Mouse (Mus musculus): ENCODE measurements around the gene Grpr.

Gene Grpr

DNA sequence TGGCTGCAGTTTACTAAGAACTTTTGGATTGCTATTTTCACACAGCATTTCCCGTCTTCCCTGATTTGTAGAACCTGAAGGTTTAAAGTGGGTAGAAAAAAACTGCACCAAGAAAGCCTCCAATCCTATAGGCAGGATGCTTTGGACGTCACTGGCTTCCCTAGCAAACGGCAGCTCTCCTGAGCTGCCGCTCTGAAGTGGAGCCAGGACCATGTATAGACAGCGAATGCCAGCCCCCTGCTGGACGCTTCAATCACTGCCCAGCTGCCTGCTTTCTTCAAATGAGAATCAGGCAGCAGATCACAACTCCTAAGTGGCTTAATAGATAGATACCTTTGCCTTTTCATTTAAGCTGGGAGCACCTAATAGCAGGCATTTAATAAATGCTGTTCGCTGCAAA lies at the start of gene Grpr:
TSS of gene Grpr (minus strand) at position 12 of the 400 bp plus-strand sequence.
- peak; percentile 2 to 16 for DNase-seq

- DNase-seq: no peak
These were observed 11.0 kb upstream of the Grpr start for GRCm38 (mm10) chrX:163560521-163560920.

DNA sequence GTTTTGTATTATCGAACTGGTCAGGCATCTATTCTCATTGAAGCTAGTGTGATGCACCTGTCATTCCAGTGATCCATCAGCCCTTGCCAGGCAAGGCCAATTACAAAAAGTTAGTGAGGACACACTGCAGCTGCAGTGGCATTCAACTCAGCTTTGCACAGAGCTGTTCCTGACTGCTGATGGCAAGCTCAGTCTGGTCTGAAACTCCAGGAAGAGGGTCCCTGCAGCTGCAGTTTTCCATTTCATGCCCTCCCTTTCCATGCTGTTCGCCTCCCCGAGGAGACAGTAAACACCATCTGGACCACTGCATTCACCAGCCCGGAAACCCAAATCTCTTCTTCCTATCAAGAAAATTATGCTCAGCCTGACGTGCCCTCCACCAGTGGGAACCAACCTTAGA lies 2.4 kb downstream of the Grpr start:
- DNase-seq: no peak

GRCm38 (mm10) chrX:163532836-163533235 lies 16.6 kb downstream of the Grpr start:
- no peak for DNase-seq

- DNase-seq: no peak
These were observed 30.4 kb downstream of the Grpr start for GRCm38 (mm10) chrX:163518963-163519541.

- DNase-seq: no peak
These were observed 37.7 kb downstream of the Grpr start for GRCm38 (mm10) chrX:163511766-163512165.

DNA sequence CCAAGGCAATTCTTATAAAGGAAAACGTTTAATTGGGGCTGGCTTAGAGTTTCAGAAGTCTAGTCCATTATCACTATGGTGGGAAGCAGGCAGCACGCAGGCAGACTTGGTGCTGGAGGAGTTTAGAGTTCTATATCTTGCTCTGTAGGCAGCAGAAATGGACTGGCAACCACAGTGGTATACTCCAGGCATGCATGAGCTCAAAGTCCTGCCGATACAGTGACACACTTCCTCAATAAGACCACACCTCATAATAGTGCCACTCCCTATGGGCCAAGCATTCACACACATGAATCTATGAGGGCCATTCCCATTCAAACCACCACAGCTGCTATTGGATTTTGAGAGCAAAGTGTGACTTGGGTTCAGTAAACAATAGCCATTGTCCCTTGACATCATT lies 47.4 kb downstream of the Grpr start:
- no peak for DNase-seq
